Mouse (Mus musculus) E14TG2a.4 (cell line): ENCODE data around the gene Ccs.

Source experiments
- H3K27me3 ChIP-seq: 2 replicates; pipeline ENCODE4 v1.6.1; 2014; ENCODE audit warnings: low read length, control low read depth; ENCODE audit not compliant: insufficient read depth
- H3K36me3 ChIP-seq: 2 replicates; pipeline ENCODE4 v1.6.1; 2014; ENCODE audit warnings: low read length, control low read depth; ENCODE audit not compliant: insufficient read depth
- H3K4me1 ChIP-seq: replicated peaks from 2 replicates; pipeline ENCODE4 v1.6.1; 2014; ENCODE audit warnings: low read depth, low read length, control low read depth
- H3K4me3 ChIP-seq: replicated peaks from 2 replicates; pipeline ENCODE4 v1.5.1; 2014; ENCODE audit warnings: mild to moderate bottlenecking, low read length
- H3K9me3 ChIP-seq: 2 replicates; pipeline ENCODE4 v1.6.1; 2014; ENCODE audit warnings: low read length, control low read depth
- CTCF ChIP-seq: conservative IDR thresholded peaks from 2 replicates; pipeline ENCODE4 v1.5.1; 2014; ENCODE audit warnings: low read length
- NANOG ChIP-seq: IDR thresholded peaks from 2 replicates; pipeline ENCODE4 v1.6.1; 2014; ENCODE audit warnings: borderline replicate concordance, low read length, mixed read lengths
- POU5F1 ChIP-seq: IDR thresholded peaks from 2 replicates; pipeline ENCODE4 v1.6.1; 2014; ENCODE audit warnings: low read length, borderline replicate concordance

Ccs gene

DNA sequence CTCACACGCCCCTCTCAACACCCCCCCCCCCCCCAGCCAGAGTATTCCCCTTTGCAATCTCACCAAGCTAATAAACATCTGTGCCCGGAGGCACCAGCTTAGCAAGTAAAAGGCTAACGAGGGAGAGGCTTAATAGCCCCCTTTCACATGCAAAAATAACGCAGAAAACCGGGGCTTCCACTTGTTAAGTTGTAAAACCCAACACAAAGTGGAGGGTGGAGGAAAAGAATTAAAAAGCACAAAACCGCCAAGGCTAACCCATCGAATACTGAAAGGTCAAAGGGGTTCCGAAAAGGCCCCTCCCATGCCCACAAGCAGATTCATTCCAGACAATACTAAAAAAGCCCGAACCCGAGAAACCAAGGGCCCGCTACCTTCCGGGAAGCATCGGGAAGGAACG lies 28.8 kb downstream of the Ccs start:
- H3K27me3 ChIP-seq, result no peaks in the 10 kb centered on the region
- peaks cover 43% of the 10 kb centered on the region for H3K4me1 ChIP-seq
- peaks cover 43% of the 10 kb centered on the region for H3K36me3 ChIP-seq
- TF ChIP-seq CTCF, result no peak
- peak; percentile 94 for TF ChIP-seq NANOG
- peak; percentile 97 for TF ChIP-seq POU5F1
- H3K9me3 ChIP-seq, result no peaks in the 10 kb centered on the region
- H3K4me3 ChIP-seq, result peak overlapping the region; percentile 99

DNA sequence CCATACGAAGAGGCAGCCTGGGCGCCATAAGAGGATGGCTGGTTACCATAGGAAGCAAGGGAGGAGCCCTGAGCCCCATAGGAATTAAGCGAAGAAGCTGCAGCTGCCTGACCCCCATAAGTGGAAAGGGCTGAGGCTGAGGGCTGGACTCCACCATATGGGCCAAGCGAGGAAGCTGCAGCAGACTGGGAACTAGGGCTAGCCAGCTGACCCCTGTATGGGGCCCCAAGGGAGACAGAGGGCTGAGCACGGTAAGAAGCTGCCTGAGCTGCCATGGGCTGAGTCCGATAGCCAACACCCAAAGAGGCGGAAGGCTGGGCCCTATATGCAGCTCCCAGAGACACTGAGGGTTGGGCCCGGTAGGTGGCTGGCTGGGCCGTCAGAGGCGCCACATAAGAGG lies 35.8 kb downstream of the Ccs start:
- Histone ChIP-seq H3K27me3 (no peaks in the 10 kb centered on the region), H3K4me3 (peak overlapping the region; percentile 99), H3K9me3 (no peaks in the 10 kb centered on the region), H3K36me3 (peaks cover 100% of the 10 kb centered on the region), H3K4me1 (peaks cover 99% of the 10 kb centered on the region)
- TF ChIP-seq POU5F1, result no peak
- no peak for TF ChIP-seq NANOG
- TF ChIP-seq CTCF, result no peak

DNA sequence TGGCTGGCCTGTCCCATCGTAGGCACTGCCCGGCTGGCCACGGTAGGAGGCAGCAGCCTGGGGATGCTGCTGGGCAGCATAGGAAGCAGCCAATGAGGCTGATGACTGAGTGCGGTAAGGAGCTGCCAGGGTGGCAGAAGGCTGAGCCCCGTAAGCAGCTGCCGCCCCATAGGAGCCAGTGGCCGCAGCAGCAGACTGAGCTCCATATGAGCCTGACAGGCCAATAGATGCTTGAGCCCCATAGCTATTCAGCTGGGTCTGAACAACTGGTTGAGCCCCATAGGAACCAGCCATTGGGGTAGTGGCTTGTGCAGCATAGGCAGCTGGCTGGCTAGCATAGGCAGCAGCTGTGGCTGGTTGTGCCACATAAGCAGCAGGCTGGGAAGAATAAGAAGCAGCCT lies 36.4 kb downstream of the Ccs start:
- Histone ChIP-seq H3K36me3 (peaks cover 100% of the 10 kb centered on the region), H3K9me3 (no peaks in the 10 kb centered on the region), H3K27me3 (no peaks in the 10 kb centered on the region), H3K4me3 (peak overlapping the region; percentile 99), H3K4me1 (peaks cover 99% of the 10 kb centered on the region)
- TF ChIP-seq POU5F1 (no peak), NANOG (no peak), CTCF (no peak)

DNA sequence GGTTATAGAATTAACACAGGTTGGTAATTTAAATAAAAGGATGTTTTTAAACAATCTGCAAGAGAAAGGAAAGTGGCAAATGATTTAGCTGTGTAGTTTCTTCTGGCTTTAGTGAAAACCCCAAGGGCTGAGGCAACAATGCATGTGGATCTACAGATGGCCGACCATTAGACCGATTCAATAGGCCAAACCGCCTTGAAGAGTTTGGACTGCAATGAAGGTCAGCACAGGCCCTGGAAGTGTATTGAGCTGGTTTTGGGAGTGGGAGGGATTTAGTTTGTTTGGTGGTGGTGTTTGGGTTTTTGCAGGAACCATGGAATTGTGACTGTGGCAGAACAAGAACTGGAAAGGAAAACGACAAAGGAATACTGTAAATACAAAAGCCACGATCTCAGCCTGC lies 40.0 kb downstream of the Ccs start:
- Histone ChIP-seq H3K4me3 (peak overlapping the region; percentile 11; the same call in 1 of the 2 replicates), H3K4me1 (peaks cover 98% of the 10 kb centered on the region), H3K9me3 (no peaks in the 10 kb centered on the region), H3K27me3 (no peaks in the 10 kb centered on the region), H3K36me3 (peaks cover 87% of the 10 kb centered on the region)
- no peak for TF ChIP-seq CTCF
- TF ChIP-seq NANOG, result no peak
- no peak for TF ChIP-seq POU5F1

DNA sequence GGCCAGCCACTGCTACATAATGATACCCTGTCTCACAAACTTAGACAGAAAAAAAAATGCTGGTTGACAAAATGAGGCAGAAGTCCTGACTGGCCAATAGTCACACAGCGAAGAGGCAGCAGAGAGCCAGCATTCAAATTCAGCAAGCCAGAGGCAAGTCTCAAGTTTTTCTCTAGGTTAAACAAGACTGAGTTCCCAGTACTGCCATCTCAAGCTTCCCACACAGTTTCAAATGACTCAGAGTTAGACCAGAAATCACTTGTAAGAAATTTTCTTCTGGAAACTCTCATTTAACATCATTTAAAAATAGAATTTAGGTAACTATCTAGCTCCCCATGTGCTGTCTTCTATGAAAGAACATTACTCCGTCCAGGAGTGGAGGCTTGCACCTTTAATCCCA lies 41.3 kb downstream of the Ccs start:
- H3K9me3 ChIP-seq, result no peaks in the 10 kb centered on the region
- TF ChIP-seq CTCF (no peak), POU5F1 (no peak), NANOG (no peak)
- peaks cover 88% of the 10 kb centered on the region for H3K4me1 ChIP-seq
- H3K36me3 ChIP-seq, result peaks cover 78% of the 10 kb centered on the region
- 0 out of 2 replicates have a peak overlapping the region, but pooled peaks have one; percentile 11 for H3K4me3 ChIP-seq
- H3K27me3 ChIP-seq, result no peaks in the 10 kb centered on the region

DNA sequence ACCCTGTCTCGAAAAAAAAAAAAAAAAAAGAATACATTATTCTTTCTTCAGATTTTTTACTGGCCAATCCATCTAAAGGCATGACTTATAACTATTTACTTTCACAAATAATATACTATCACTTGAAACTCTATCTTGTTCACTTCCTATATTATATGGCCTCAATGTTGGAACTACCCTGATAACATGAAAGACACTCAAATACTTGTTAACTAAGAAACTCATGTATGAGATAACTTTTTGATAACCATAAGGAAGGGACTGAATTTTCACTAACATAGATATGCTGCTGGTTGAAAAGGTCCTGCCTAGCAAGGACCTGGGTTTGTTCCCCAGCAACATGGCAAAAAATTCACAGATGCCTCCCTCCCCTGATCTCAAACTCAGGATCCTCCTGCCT lies 43.2 kb downstream of the Ccs start:
- Histone ChIP-seq H3K4me1 (peaks cover 87% of the 10 kb centered on the region), H3K9me3 (no peaks in the 10 kb centered on the region), H3K27me3 (no peaks in the 10 kb centered on the region), H3K36me3 (peaks cover 77% of the 10 kb centered on the region), H3K4me3 (peak overlapping the region; percentile 89)
- TF ChIP-seq POU5F1 (no peak), CTCF (no peak)

DNA sequence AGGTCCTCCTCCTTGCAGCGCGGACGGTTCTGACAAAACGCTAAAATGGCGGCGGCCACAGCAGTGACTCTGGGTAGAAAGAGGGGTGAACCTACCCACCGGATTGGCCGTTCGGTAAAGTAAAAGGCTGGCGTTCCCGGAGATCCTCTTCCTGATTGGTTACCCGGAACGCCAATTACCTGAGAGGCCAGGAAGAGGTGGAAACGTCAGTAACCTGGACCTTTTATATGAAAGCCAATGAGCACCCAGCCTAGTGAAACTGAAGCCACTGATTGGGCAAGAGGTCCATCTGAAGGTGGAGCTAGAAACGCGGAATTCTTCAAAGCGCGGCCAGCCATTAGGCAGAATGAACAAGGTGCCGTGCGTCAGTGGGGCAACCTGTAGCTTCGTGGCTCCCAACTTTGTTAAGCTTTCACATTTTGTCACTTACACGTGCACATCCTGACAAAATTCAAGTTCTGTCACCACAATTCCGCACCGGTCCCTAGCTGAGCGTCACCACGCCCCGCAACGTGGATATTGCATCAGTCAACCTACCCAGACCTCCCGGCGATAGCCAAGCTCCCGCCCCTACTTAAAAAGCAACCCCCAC lies 45.2 kb downstream of the Ccs start, which contains the start of gene Rbm4:
TSS of gene Rbm4 (minus strand) at position 71 of the 592 bp plus-strand sequence.
- TF ChIP-seq CTCF (no peak), NANOG (no peak), POU5F1 (no peak)
- Histone ChIP-seq H3K27me3 (no peaks in the 10 kb centered on the region), H3K36me3 (peaks cover 77% of the 10 kb centered on the region), H3K4me3 (peak within 1 kb of the TSS; percentile 89), H3K4me1 (peaks cover 86% of the 10 kb centered on the region), H3K9me3 (no peaks in the 10 kb centered on the region)

DNA sequence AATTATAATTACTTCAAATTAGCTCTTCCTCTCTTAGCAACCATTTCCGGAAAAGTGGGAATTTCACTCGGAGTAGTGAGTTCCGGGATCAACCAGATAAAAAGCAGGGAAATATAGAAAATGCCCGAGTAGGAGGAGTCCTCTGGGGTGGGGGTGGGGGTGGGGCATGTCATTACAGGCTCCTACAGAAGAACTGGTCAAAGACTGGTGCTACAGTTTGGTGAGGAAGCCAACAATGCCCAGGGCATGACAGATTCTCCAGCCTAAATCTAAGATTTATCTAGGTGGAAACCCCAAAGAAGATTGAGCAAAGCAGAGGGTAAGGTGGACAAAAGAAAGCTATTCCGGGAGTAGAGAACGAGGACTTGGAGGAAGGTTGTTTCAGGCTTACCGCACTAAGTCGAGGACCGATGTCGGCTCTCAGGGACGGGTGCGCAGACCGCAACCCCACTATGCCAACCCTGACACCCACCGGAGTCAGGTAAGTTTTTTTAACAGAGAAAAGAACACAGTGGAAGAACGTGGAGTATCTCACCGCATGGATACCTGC lies 45.8 kb downstream of the Ccs start:
- Histone ChIP-seq H3K27me3 (no peaks in the 10 kb centered on the region), H3K4me1 (peaks cover 86% of the 10 kb centered on the region), H3K4me3 (peak overlapping the region; percentile 89), H3K36me3 (peaks cover 77% of the 10 kb centered on the region), H3K9me3 (no peaks in the 10 kb centered on the region)
- TF ChIP-seq POU5F1 (no peak), CTCF (no peak), NANOG (no peak)

DNA sequence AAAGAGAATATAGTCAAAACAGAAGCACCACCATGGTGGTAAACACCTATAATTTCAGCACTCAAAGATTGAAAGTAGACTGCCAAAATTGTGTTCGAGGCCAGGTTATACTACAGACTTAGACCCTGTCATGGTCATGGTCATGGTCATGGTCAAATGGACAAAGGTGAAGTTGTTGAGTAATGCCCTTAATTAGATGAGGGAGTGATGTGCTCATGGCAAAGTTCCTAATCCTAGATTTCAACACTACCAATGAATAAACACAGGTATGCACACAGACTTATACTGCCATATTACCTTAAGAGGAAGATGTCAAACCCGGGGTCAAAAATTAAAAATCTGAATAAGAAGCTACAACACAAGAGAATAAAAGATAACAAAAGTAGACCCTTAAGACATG lies 52.8 kb downstream of the Ccs start:
- Histone ChIP-seq H3K4me1 (peaks cover 99% of the 10 kb centered on the region), H3K36me3 (peaks cover 100% of the 10 kb centered on the region), H3K27me3 (no peaks in the 10 kb centered on the region), H3K9me3 (no peaks in the 10 kb centered on the region), H3K4me3 (no peak overlapping the region)
- no peak for TF ChIP-seq CTCF
